Mouse (Mus musculus): ENCODE measurements around the gene AU021092. TPM values are rescaled to one million over a fixed set of nuclear protein-coding genes. Genes with fewer than 3 reads are reported as not detected.

The AU021092 gene
- polyA plus RNA-seq, 2 experiments, result 0.57 to 0.85 TPM

DNA sequence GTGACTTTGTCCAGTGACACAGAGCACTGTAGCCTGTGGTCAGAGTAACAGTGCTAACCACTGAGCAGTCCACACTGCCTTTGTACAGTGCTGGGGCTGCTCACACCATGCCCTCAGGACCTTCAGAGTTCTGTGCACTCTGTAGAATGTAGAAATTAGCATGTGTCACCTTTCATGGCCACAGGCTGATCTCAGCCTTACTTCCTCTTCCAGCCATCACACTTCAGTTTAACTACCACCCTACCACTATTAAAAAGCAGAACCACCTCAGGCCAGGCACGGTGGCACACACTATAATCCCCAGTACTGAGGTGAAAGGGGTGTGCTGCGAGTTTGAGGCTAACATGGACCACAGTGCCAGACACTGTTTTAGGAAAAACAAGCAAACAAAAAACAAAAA lies 11.7 kb downstream of the AU021092 start:
- Histone ChIP-seq H3K27me3 (ENCODE audit: control insufficient read depth, insufficient read depth, low read length) (no peaks in the 10 kb centered on the region), H3K9me3 (ENCODE audit: control insufficient read depth, low read length) (no peaks in the 10 kb centered on the region), H3K4me3 (ENCODE audit: insufficient read depth in 1 of 2, low read depth in 2 of 2, low read length in 2 of 2) (no peak overlapping the region), H3K4me2 (ENCODE audit: low read depth) (no peak overlapping the region), H3K4me1 (replicated peaks; ENCODE audit: control insufficient read depth in 2 of 2, insufficient read depth in 2 of 2, low read length in 1 of 2) (no peaks in the 10 kb centered on the region), H3K27ac (no peak overlapping the region), H3K9ac (replicated peaks) (no peak overlapping the region), H3K36me3 (replicated peaks; ENCODE audit: control insufficient read depth, insufficient read depth, low read depth) (no peaks in the 10 kb centered on the region)
- 18% methylated on average over 2 of the region's 2 CpGs for WGBS (ENCODE audit: insufficient replicate concordance)
- no peak for DNase-seq (ENCODE audit: low read depth in 3 of 3, low spot score in 3 of 3)
- no peak for ATAC-seq (ENCODE audit: insufficient read depth)
- no peak for TF ChIP-seq CTCF (IDR thresholded peaks at IDR 0.05; ENCODE audit: low read depth)
- TF ChIP-seq EP300 (IDR thresholded peaks at IDR 0.05; ENCODE audit: low read depth), result no peak

DNA sequence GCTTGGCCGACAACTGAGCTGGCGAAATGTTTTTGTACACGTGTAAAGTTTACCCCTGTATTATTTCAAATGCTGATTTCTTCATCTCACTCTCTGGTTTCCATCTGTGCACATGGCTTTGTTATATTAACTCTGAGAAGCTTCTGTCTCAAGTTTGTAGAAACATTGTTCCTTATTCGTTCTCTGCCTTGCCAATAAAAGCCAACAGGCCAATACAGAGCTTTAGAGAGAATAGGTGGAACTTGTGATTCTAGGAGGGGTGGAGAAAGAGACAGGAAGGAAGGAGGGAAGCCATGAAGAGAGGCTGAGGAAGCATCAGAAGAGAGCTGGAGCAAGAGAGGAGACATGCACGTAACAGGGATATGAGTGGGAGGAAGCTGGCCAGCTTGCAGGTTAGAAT lies 16.0 kb downstream of the AU021092 start:
- H3K9ac ChIP-seq (replicated peaks), result no peak overlapping the region
- H3K9me3 ChIP-seq (ENCODE audit: control insufficient read depth, low read length), result no peaks in the 10 kb centered on the region
- H3K4me1 ChIP-seq (replicated peaks; ENCODE audit: control insufficient read depth in 2 of 2, insufficient read depth in 2 of 2, low read length in 1 of 2), result peaks cover 2 to 3% of the 10 kb centered on the region in 2 experiments; a peak in 1 of 4 replicates
- H3K36me3 ChIP-seq (replicated peaks; ENCODE audit: control insufficient read depth, insufficient read depth, low read depth), result no peaks in the 10 kb centered on the region
- H3K4me2 ChIP-seq (ENCODE audit: low read depth), result no peak overlapping the region
- DNase-seq (ENCODE audit: low read depth in 3 of 3, low spot score in 3 of 3), result no peak
- WGBS (ENCODE audit: insufficient replicate concordance), result 63% methylated on average over 5 of the region's 5 CpGs
- no peak overlapping the region for H3K4me3 ChIP-seq (ENCODE audit: insufficient read depth in 1 of 2, low read depth in 2 of 2, low read length in 2 of 2)
- H3K27me3 ChIP-seq (ENCODE audit: control insufficient read depth, insufficient read depth, low read length), result no peaks in the 10 kb centered on the region
- no peak for ATAC-seq (ENCODE audit: insufficient read depth)
- TF ChIP-seq EP300 (IDR thresholded peaks at IDR 0.05; ENCODE audit: low read depth) (no peak), CTCF (IDR thresholded peaks at IDR 0.05; ENCODE audit: low read depth) (no peak)
- no peak overlapping the region for H3K27ac ChIP-seq

DNA sequence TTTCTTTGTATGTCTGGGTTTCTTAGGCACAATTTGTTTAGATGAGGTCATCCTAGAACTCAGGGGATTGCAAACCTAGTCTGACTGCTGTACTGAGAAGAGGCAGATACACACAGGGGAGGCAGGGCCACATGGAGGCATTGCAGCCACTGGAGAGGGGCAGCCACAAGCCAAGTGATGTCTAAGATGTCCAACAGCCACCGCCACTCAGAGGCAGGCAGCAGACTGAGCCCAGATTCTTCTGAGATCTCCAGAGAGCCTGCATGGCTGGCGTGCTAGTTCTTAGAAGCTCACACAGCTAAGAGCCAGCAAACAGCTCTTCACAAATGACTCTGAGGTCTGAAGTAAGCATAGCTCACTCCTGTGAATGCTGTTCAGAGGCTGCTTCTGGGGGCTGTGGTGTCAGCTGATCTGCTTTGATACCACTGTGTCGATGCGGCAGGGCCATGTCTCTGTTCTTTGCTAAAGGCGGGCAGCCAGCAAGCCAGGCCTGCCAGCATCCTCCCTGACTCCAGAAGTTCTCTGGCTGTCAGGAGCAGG lies 16.6 kb downstream of the AU021092 start:
- 70% methylated on average over 5 of the region's 5 CpGs for WGBS (ENCODE audit: insufficient replicate concordance)
- H3K9me3 ChIP-seq (ENCODE audit: control insufficient read depth, low read length), result no peaks in the 10 kb centered on the region
- TF ChIP-seq EP300 (IDR thresholded peaks at IDR 0.05; ENCODE audit: low read depth) (no peak), CTCF (IDR thresholded peaks at IDR 0.05; ENCODE audit: low read depth) (no peak)
- no peak overlapping the region for H3K4me2 ChIP-seq (ENCODE audit: low read depth)
- no peak overlapping the region for H3K9ac ChIP-seq (replicated peaks)
- no peak overlapping the region for H3K4me3 ChIP-seq (ENCODE audit: insufficient read depth in 1 of 2, low read depth in 2 of 2, low read length in 2 of 2)
- no peak overlapping the region for H3K27ac ChIP-seq
- no peaks in the 10 kb centered on the region for H3K27me3 ChIP-seq (ENCODE audit: control insufficient read depth, insufficient read depth, low read length)
- ATAC-seq (ENCODE audit: insufficient read depth) (no peak), DNase-seq (ENCODE audit: low read depth in 3 of 3, low spot score in 3 of 3) (no peak)
- no peaks in the 10 kb centered on the region for H3K36me3 ChIP-seq (replicated peaks; ENCODE audit: control insufficient read depth, insufficient read depth, low read depth)
- H3K4me1 ChIP-seq (replicated peaks; ENCODE audit: control insufficient read depth in 2 of 2, insufficient read depth in 2 of 2, low read length in 1 of 2), result peaks cover 2 to 3% of the 10 kb centered on the region in 2 experiments; a peak in 1 of 4 replicates

DNA sequence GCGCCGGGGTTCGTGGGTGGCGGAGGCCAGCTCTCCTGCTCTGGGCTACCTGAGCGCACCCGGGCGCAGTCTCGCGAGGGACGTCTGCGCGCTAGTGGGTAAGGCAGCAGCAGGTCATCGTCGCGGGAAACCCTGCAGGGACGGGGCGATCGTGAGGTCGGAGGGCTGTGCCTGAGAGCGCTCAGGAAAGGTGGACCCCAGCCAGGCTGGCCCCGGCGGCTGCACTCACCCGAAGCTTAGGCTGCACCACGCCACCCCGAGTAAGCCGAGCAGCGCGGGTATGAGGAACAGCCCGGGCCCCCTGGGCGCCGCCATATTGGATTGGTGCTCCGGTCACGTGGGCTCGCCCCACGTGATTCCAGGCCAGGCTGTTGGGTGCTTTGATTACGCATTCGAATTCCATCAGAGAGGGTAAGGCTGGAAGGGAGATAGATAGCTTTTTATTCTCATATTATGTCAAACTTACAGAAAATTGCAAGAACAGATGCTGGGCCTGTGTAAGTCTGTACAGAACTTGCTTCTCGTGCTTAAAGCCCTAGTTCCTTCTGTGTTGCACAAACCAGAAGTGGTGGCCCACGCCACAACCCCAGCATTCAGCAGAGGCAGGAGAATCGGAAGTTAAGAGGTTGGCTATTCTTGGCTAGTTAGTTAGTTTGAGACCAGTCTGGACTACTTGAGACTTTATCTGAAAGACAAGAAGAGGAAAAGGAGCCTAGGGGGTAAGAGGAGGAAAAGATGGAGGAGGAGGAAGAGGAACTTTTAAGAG lies 18.2 kb downstream of the AU021092 start, which contains the start of gene Nagpa:
TSS of gene Nagpa (minus strand) at position 345 of the 766 bp plus-strand sequence.
- TF ChIP-seq CTCF (IDR thresholded peaks at IDR 0.05; ENCODE audit: low read depth) (no peak), EP300 (IDR thresholded peaks at IDR 0.05; ENCODE audit: low read depth) (no peak)
- no peaks in the 10 kb centered on the region for H3K9me3 ChIP-seq (ENCODE audit: control insufficient read depth, low read length)
- H3K4me1 ChIP-seq (replicated peaks; ENCODE audit: control insufficient read depth in 2 of 2, insufficient read depth in 2 of 2, low read length in 1 of 2), result peaks cover 2 to 3% of the 10 kb centered on the region in 2 experiments; a peak in 1 of 4 replicates
- peak within 1 kb of the TSS; percentile 79 for H3K4me2 ChIP-seq (ENCODE audit: low read depth)
- DNase-seq (ENCODE audit: low read depth in 3 of 3, low spot score in 3 of 3), result peak; percentile 52 to 63 (median 60)
- WGBS (ENCODE audit: insufficient replicate concordance), result 2% methylated on average over 40 of the region's 40 CpGs
- peak within 1 kb of the TSS; percentile 56 for H3K9ac ChIP-seq (replicated peaks)
- H3K36me3 ChIP-seq (replicated peaks; ENCODE audit: control insufficient read depth, insufficient read depth, low read depth), result peaks cover 4% of the 10 kb centered on the region; the same call in 1 of the 2 replicates
- peak; percentile 73 for ATAC-seq (ENCODE audit: insufficient read depth)
- H3K27ac ChIP-seq, result no peak within 1 kb of the TSS
- H3K4me3 ChIP-seq (ENCODE audit: insufficient read depth in 1 of 2, low read depth in 2 of 2, low read length in 2 of 2), result peak within 1 kb of the TSS; percentile 79 to 82
- no peaks in the 10 kb centered on the region for H3K27me3 ChIP-seq (ENCODE audit: control insufficient read depth, insufficient read depth, low read length)

DNA sequence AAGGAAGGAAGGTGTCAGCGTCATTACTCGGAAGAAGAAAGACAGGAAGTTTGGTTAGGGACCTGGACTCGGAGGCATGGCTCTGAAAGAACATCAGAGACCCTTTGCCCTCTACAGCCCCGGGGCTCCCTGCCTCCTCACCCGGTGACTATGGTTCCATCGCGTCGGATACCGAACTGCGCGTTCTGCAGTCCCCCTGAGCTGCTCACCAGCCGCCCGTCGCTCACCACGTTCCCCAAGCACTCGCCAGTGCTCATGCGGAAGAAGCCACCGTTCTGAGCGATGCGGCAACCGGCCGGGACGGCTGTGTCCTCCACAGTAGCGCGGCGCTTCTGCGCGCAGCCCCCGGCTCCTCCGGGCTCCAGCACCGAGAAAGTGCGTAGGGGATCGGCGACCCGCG lies 18.9 kb downstream of the AU021092 start:
- peak overlapping the region; percentile 79 to 82 for H3K4me3 ChIP-seq (ENCODE audit: insufficient read depth in 1 of 2, low read depth in 2 of 2, low read length in 2 of 2)
- H3K27me3 ChIP-seq (ENCODE audit: control insufficient read depth, insufficient read depth, low read length), result no peaks in the 10 kb centered on the region
- TF ChIP-seq EP300 (IDR thresholded peaks at IDR 0.05; ENCODE audit: low read depth) (no peak), CTCF (IDR thresholded peaks at IDR 0.05; ENCODE audit: low read depth) (no peak)
- H3K27ac ChIP-seq, result no peak overlapping the region
- DNase-seq (ENCODE audit: low read depth in 3 of 3, low spot score in 3 of 3), result no peak
- no peaks in the 10 kb centered on the region for H3K9me3 ChIP-seq (ENCODE audit: control insufficient read depth, low read length)
- peaks cover 2 to 3% of the 10 kb centered on the region in 2 experiments; a peak in 1 of 4 replicates for H3K4me1 ChIP-seq (replicated peaks; ENCODE audit: control insufficient read depth in 2 of 2, insufficient read depth in 2 of 2, low read length in 1 of 2)
- H3K36me3 ChIP-seq (replicated peaks; ENCODE audit: control insufficient read depth, insufficient read depth, low read depth), result peaks cover 4% of the 10 kb centered on the region; the same call in 1 of the 2 replicates
- H3K9ac ChIP-seq (replicated peaks), result peak overlapping the region; percentile 56
- ATAC-seq (ENCODE audit: insufficient read depth), result peak; percentile 49; the same call in 1 of the 2 replicates
- WGBS (ENCODE audit: insufficient replicate concordance), result under 1% methylated on average over 36 of the region's 36 CpGs
- peak overlapping the region; percentile 79 for H3K4me2 ChIP-seq (ENCODE audit: low read depth)
